Comparison of ENCODE assay signal across 8 mouse cellular contexts in genomic region chr11:116198639-116199531, GRCm38 (mm10). TPM values are rescaled to one million over a fixed set of nuclear protein-coding genes. Genes with fewer than 3 reads are reported as not detected.
DNase-seq lines count a peak whose midpoint lies in the region; ATAC-seq and TF ChIP-seq lines count a peak whose summit lies in the region.

TSS of gene Ten1 (plus strand) at chr11:116198855.
TSS of gene Acox1 (minus strand) at chr11:116199045.

- peak; percentile 99 for DNase-seq in brain, embryonic 14.5 days (ENCODE audit: low read depth)
- DNase-seq in liver, adult 2 months (ENCODE audit: extremely low read depth, low read depth, low spot score): peak; percentile 99
- DNase-seq in splenic B cell, adult 2 months (ENCODE audit: low read depth, low spot score): peak; percentile 94

- peaks cover 44% of the 10 kb centered on the region for H3K4me1 ChIP-seq in erythroblast, embryonic 14.5 days (ENCODE audit: control insufficient read depth)
- H3K4me1 ChIP-seq in heart, embryonic 11.5 days (ENCODE audit: control insufficient read depth, insufficient read depth, low read length): peaks cover 8% of the 10 kb centered on the region
- peaks cover 22% of the 10 kb centered on the region for H3K4me1 ChIP-seq in kidney, embryonic 16.5 days (ENCODE audit: insufficient read depth, low read length)
- H3K4me1 ChIP-seq in liver, adult 2 months (ENCODE audit: control insufficient read depth, insufficient read depth, low read length): peaks cover 19% of the 10 kb centered on the region

- peak; percentile 97 for ATAC-seq in heart, embryonic 11.5 days (replicated peaks; ENCODE audit: insufficient number of reproducible peaks, low FRiP score, low TSS enrichment)
- peak; percentile 97 for ATAC-seq in kidney, embryonic 16.5 days (ENCODE audit: low FRiP score, low TSS enrichment)

- peak; percentile 58; the same call in 1 of the 2 replicates for TF ChIP-seq POLR2A in brain, embryonic 14.5 days (IDR thresholded peaks at IDR 0.05; ENCODE audit: borderline replicate concordance, extremely low read depth, insufficient read depth, insufficient read length, poor library complexity, severe bottlenecking)
- peak; percentile 100 for TF ChIP-seq POLR2A in liver, adult 2 months (IDR thresholded peaks at IDR 0.05; ENCODE audit: extremely low read depth, insufficient read depth, low read length)
- peak; percentile 91 for TF ChIP-seq POLR2A in myocyte (IDR thresholded peaks at IDR 0.05; ENCODE audit: insufficient read length, low read depth)

- H3K9ac ChIP-seq in heart, embryonic 11.5 days (ENCODE audit: low read depth, low read length): peak within 1 kb of the TSS; percentile 90
- H3K9ac ChIP-seq in kidney, embryonic 16.5 days (replicated peaks; ENCODE audit: low read length): peak within 1 kb of the TSS; percentile 96
- peak within 1 kb of the TSS; percentile 90 for H3K9ac ChIP-seq in liver, adult 2 months (ENCODE audit: low read depth, low read length)

- peak within 1 kb of the TSS; percentile 61 for H3K4me3 ChIP-seq in C2C12 (ENCODE audit: insufficient read depth, poor library complexity, severe bottlenecking)
- H3K4me3 ChIP-seq in erythroblast, embryonic 14.5 days (replicated peaks): peak within 1 kb of the TSS; percentile 73
- H3K4me3 ChIP-seq in heart, embryonic 11.5 days (ENCODE audit: low read depth, low read length): peak within 1 kb of the TSS; percentile 75
- peak within 1 kb of the TSS; percentile 86 for H3K4me3 ChIP-seq in kidney, embryonic 16.5 days (ENCODE audit: low read length)
- H3K4me3 ChIP-seq in liver, adult 2 months (ENCODE audit: insufficient read depth, low read depth, low read length): peak within 1 kb of the TSS; percentile 68
- H3K4me3 ChIP-seq in myocyte: peak within 1 kb of the TSS; percentile 93

- H3K79me2 ChIP-seq in C2C12 (ENCODE audit: control insufficient read depth, insufficient read depth): peaks cover 46% of the 10 kb centered on the region
- H3K79me2 ChIP-seq in liver, adult 2 months (ENCODE audit: control insufficient read depth, insufficient read depth, low read length): peaks cover 17% of the 10 kb centered on the region
- peaks cover 34% of the 10 kb centered on the region for H3K79me2 ChIP-seq in myocyte (ENCODE audit: control insufficient read depth, insufficient read depth)

- H3ac ChIP-seq in C2C12 (ENCODE audit: control insufficient read depth, insufficient read length, low read depth): peak within 1 kb of the TSS; percentile 81
- H3ac ChIP-seq in myocyte (ENCODE audit: control insufficient read depth, insufficient read length): peak within 1 kb of the TSS; percentile 70

- H3K4me2 ChIP-seq in heart, embryonic 11.5 days: peak within 1 kb of the TSS; percentile 87
- H3K4me2 ChIP-seq in kidney, embryonic 16.5 days (replicated peaks; ENCODE audit: low read depth, low read length): peak within 1 kb of the TSS; percentile 60
- peak within 1 kb of the TSS; percentile 97 for H3K4me2 ChIP-seq in myocyte (ENCODE audit: low read depth)

- H3K79me3 ChIP-seq in C2C12 (ENCODE audit: low read depth): peaks cover 2% of the 10 kb centered on the region

- H3K9me3 ChIP-seq in erythroblast, embryonic 14.5 days (ENCODE audit: control insufficient read depth, low read length): no peaks in the 10 kb centered on the region
- no peaks in the 10 kb centered on the region for H3K9me3 ChIP-seq in heart, embryonic 11.5 days (replicated peaks; ENCODE audit: control insufficient read depth, low read length)
- no peaks in the 10 kb centered on the region for H3K9me3 ChIP-seq in kidney, embryonic 16.5 days (ENCODE audit: low read length)

- WGBS in heart, embryonic 11.5 days (ENCODE audit: insufficient replicate concordance): under 1% methylated on average over 62 of the region's 62 CpGs
- under 1% methylated on average over 62 of the region's 62 CpGs for WGBS in kidney, embryonic 16.5 days
- under 1% methylated on average over 62 of the region's 62 CpGs for WGBS in liver, adult 2 months

- peak within 1 kb of the TSS; percentile 98 for H3K27ac ChIP-seq in heart, embryonic 11.5 days (ENCODE audit: low read depth, low read length)
- peak within 1 kb of the TSS; percentile 98 for H3K27ac ChIP-seq in kidney, embryonic 16.5 days (ENCODE audit: low read length)
- H3K27ac ChIP-seq in liver, adult 2 months (replicated peaks; ENCODE audit: insufficient read depth, low read depth, low read length): peak within 1 kb of the TSS; percentile 88

- H3K36me3 ChIP-seq in C2C12 (ENCODE audit: control insufficient read depth, insufficient read depth) (peaks cover 6% of the 10 kb centered on the region), myocyte (ENCODE audit: control insufficient read depth, insufficient read depth) (no peaks in the 10 kb centered on the region)
- peaks cover 7% of the 10 kb centered on the region for H3K36me3 ChIP-seq in erythroblast, embryonic 14.5 days (ENCODE audit: control insufficient read depth)
- H3K36me3 ChIP-seq in heart, embryonic 11.5 days (ENCODE audit: control insufficient read depth, insufficient read depth, low read length): peaks cover 5% of the 10 kb centered on the region; the same call in 1 of the 2 replicates
- H3K36me3 ChIP-seq in kidney, embryonic 16.5 days (ENCODE audit: insufficient read depth, low read length): peaks cover 10% of the 10 kb centered on the region
- peaks cover 33% of the 10 kb centered on the region for H3K36me3 ChIP-seq in liver, adult 2 months (ENCODE audit: control insufficient read depth, insufficient read depth, low read length)
- no peaks in the 10 kb centered on the region for H3K36me3 ChIP-seq in splenic B cell, adult 2 months (ENCODE audit: control insufficient read depth, insufficient read depth, low read length, poor library complexity, severe bottlenecking)

- H3K27me3 ChIP-seq in C2C12 (ENCODE audit: control insufficient read depth, insufficient read depth, insufficient read length): no peaks in the 10 kb centered on the region
- no peaks in the 10 kb centered on the region for H3K27me3 ChIP-seq in erythroblast, embryonic 14.5 days (ENCODE audit: control insufficient read depth)
- no peaks in the 10 kb centered on the region for H3K27me3 ChIP-seq in heart, embryonic 11.5 days (ENCODE audit: control insufficient read depth, insufficient read depth, low read length)
- H3K27me3 ChIP-seq in kidney, embryonic 16.5 days (ENCODE audit: insufficient read depth, low read length): no peaks in the 10 kb centered on the region
- H3K27me3 ChIP-seq in liver, adult 2 months (ENCODE audit: control insufficient read depth, insufficient read depth, low read length): no peaks in the 10 kb centered on the region
- H3K27me3 ChIP-seq in myocyte (ENCODE audit: control insufficient read depth, insufficient read depth, insufficient read length): no peaks in the 10 kb centered on the region
- no peaks in the 10 kb centered on the region for H3K27me3 ChIP-seq in splenic B cell, adult 2 months (ENCODE audit: control insufficient read depth, insufficient read depth, low read length, poor library complexity, severe bottlenecking)

- TF ChIP-seq CTCF in C2C12 (IDR thresholded peaks at IDR 0.05; ENCODE audit: control insufficient read depth, insufficient read depth, insufficient read length): no peak
- TF ChIP-seq CTCF in brain, embryonic 14.5 days (IDR thresholded peaks at IDR 0.05; ENCODE audit: borderline replicate concordance, extremely low read depth, insufficient read depth, insufficient read length): no peak
- peak; percentile 13; the same call in 1 of the 2 replicates for TF ChIP-seq CTCF in liver, adult 2 months (IDR thresholded peaks at IDR 0.05; ENCODE audit: low read depth, low read length)

TF ChIP-seq in C2C12, 6 proteins besides CTCF, POLR2A, EP300 and RAD21:
- peak; percentile 48 for TF ChIP-seq MAX (IDR thresholded peaks at IDR 0.05)
- peak; percentile 90 for TF ChIP-seq USF1 (IDR thresholded peaks at IDR 0.05; ENCODE audit: low read depth)
- TF ChIP-seq MYOG (IDR thresholded peaks at IDR 0.05; ENCODE audit: control insufficient read depth, extremely low read depth, insufficient read length): no peak
TF ChIP-seq in C2C12: peak in this region for 2.

TF ChIP-seq in myocyte, 11 proteins besides CTCF, POLR2A, EP300 and RAD21:
- TF ChIP-seq CEBPB (IDR thresholded peaks at IDR 0.05; ENCODE audit: insufficient read depth, poor library complexity, severe bottlenecking) (no peak), SRF (IDR thresholded peaks at IDR 0.05; ENCODE audit: control insufficient read depth, insufficient read length, low read depth) (no peak), USF1 (IDR thresholded peaks at IDR 0.05; ENCODE audit: low read depth) (peak; percentile 92), MYOD1 (IDR thresholded peaks at IDR 0.05; ENCODE audit: control insufficient read depth in 1 of 3, insufficient read length in 2 of 3, low read depth in 2 of 3) (peak in 1 of 3 experiments; percentile 22), TCF12 (IDR thresholded peaks at IDR 0.05; ENCODE audit: insufficient read depth, poor library complexity, severe bottlenecking) (no peak), POLR2AphosphoS2 (IDR thresholded peaks at IDR 0.05; ENCODE audit: insufficient read length, low read depth) (peak; percentile 90)

RNA-seq across cellular contexts. Expression of gene Ten1, which starts in this region (rescaled TPM):
- polyA plus RNA-seq in C2C12 (2012; fragmentation: generic; extraction: Trizol) (48.8 TPM), myocyte (2012; fragmentation: generic; extraction: Trizol) (61.4 TPM)
- 55.6 and 64.5 TPM in 2 replicates for polyA plus RNA-seq in brain, embryonic 14.5 days (2012; rRNA removed)
- 7.6 and 10.2 TPM in 2 replicates for polyA plus RNA-seq in erythroblast, embryonic 14.5 days (2012)
- polyA plus RNA-seq in heart, embryonic 11.5 days (2014; fragmentation: Nextera tagmentation; extraction: Ambion mirVana): 74.0 and 76.4 TPM in 2 replicates
- 85.0 and 85.9 TPM in 2 replicates for polyA plus RNA-seq in kidney, embryonic 16.5 days (2015; fragmentation: Nextera tagmentation; extraction: Ambion mirVana)
- 3.0 and 5.3 TPM in 2 replicates for total RNA-seq in liver, adult 2 months (2014; rRNA removed)
- 2.3 and 3.0 TPM in 2 replicates for polyA plus RNA-seq in liver, adult 2 months (2012; rRNA removed)

RNA-seq across cellular contexts. Expression of gene Acox1, which starts in this region (rescaled TPM):
- polyA plus RNA-seq in C2C12 (2012; fragmentation: generic; extraction: Trizol) (22.4 TPM), myocyte (2012; fragmentation: generic; extraction: Trizol) (36.4 TPM)
- 72.1 and 78.9 TPM in 2 replicates for polyA plus RNA-seq in brain, embryonic 14.5 days (2012; rRNA removed)
- polyA plus RNA-seq in erythroblast, embryonic 14.5 days (2012): 0.10 and 0.11 TPM in 2 replicates
- polyA plus RNA-seq in heart, embryonic 11.5 days (2014; fragmentation: Nextera tagmentation; extraction: Ambion mirVana): 29.3 and 32.3 TPM in 2 replicates
- 46.1 and 48.8 TPM in 2 replicates for polyA plus RNA-seq in kidney, embryonic 16.5 days (2015; fragmentation: Nextera tagmentation; extraction: Ambion mirVana)
- total RNA-seq in liver, adult 2 months (2014; rRNA removed): 994 and 1,028 TPM in 2 replicates
- 683 and 720 TPM in 2 replicates for polyA plus RNA-seq in liver, adult 2 months (2012; rRNA removed)

Comparison
In these comparisons a context has a peak if more than half of its experiments do, and no peak if none do; other contexts are left out.
1. Peak in every context shown above with its lines: DNase-seq, ATAC-seq, H3K4me3 ChIP-seq and H3K27ac ChIP-seq.
2. RNA of gene Acox1 (polyA plus RNA-seq): 683 to 720 TPM in liver, adult 2 months, 72.1 to 78.9 TPM in brain, embryonic 14.5 days, 46.1 to 48.8 TPM in kidney, embryonic 16.5 days, 36.4 TPM in myocyte (single experiment), 29.3 to 32.3 TPM in heart, embryonic 11.5 days and 22.4 TPM in C2C12 (single experiment); 0.10 to 0.11 TPM in erythroblast, embryonic 14.5 days; every median in the first group is over 10 times any median in the second.